Mouse (Mus musculus): ENCODE results near the gene 6430628N08Rik.

- TF ChIP-seq CTCF (IDR thresholded peaks at IDR 0.05; ENCODE audit: low read depth, low read length) = no peak
- no peak for TF ChIP-seq GATA1 (IDR thresholded peaks at IDR 0.05; ENCODE audit: borderline replicate concordance, low read length)
- no peak for TF ChIP-seq TAL1 (conservative IDR thresholded peaks at IDR 0.05; ENCODE audit: low read depth, low read length)
- no peak for TF ChIP-seq GATA2 (IDR thresholded peaks at IDR 0.05; ENCODE audit: borderline replicate concordance, low read depth, low read length)
These were observed 15.2 kb downstream of the 6430628N08Rik start for GRCm38 (mm10) chr4:115905701-115906100.

All from G1E (cell line).